Mouse (Mus musculus) thymus, postnatal 14 days (tissue): Measurements from ENCODE around the gene Syt1.

Experiments
- DNase-seq: peaks from one replicate; pipeline ENCODE4 v3.0.0; 2021

Gene Syt1

DNA sequence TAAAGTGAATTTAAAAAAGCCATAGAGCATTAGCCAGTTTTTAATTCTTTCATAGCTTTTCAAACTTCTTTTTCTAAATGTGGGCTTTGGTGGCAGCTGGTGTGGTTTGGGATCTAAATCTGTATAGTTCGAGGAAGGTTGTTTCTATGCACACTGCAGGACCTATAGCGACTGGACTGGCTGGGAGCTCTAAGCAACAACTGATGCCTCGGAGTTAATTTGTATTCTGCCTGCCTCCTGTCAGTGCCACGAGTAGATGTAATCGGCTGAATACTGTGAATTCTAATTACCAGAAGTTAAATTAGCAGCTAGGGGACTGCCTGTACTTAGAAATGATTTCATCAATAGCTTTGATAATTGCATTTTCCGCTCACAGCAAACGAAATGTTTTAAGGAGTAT is 374.7 kb downstream of the Syt1 start:
- DNase-seq = no peak

- DNase-seq = no peak
These were observed 375.2 kb downstream of the Syt1 start for GRCm38 (mm10) chr10:108635616-108636015.

DNA sequence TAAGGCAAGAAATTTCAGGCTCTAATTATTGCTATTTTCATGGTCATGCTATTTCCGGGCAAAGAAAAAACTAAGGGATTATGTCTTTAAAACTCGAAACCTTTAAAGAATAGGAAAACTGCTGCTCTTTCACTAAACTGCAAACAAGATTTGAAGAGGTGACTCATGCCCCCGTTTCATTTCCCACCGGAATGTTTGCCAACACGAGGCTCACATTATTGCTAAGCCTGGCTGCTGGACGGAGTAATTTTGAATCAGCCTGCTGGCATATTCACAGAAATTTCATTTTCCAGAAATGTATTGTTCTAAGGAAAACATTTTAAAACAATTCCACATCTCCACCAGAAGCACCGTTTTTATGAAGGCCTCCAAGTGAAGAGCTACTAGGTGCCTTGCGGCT is 379.9 kb downstream of the Syt1 start:
- no peak for DNase-seq

DNA sequence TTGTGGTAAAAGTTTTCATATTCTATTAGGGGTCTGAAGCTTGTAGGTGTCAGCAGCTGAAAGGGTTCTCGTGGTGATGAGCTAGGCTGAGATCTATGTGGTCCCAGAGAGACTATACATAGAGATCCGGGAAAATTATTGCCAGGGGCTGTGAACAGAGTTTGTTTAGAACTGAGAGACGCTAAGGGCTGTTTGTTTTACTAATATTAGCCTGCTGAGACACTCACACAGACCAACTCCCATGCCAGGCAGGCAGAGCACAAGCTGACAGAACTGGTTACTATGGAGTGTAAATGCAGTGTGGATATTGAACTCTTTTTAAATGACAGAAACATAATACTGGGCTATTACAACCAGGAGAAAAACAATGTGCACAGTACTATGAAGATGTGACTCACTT is 384.4 kb downstream of the Syt1 start:
- DNase-seq = no peak

- DNase-seq = no peak
These were observed 387.8 kb downstream of the Syt1 start for GRCm38 (mm10) chr10:108623002-108623401.

GRCm38 (mm10) chr10:108619861-108620260 is 390.9 kb downstream of the Syt1 start:
- DNase-seq = no peak

- no peak for DNase-seq
These were observed 391.6 kb downstream of the Syt1 start for GRCm38 (mm10) chr10:108619217-108619616.

DNA sequence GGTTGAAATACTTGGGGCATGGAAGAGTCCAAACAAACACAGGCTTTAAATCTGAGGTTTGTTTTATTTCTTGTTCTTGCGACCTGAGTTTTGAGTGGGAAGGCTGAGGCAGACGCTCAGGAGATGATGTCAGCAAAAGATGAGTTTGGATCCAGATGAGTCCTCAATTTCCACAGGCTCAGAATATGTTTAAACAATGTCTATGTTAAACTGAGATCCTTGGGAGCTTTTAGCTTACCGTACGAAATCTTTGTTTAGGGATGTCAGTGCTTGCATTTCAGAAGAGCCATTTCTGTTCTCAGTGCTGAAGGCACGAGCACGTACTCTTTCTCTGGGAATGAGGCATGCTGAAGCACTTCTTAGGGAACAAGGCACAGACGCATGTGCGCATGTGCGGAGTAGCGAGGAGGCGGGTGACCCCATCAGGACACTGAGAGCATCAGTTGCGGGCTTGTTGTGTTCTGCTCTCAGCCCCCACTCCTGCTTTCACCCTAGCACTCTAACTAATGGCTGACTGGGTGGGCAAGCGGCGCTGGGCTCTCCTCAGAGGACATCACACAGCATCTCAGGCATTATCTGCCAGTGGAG is 400.6 kb downstream of the Syt1 start:
- DNase-seq = no peak

DNA sequence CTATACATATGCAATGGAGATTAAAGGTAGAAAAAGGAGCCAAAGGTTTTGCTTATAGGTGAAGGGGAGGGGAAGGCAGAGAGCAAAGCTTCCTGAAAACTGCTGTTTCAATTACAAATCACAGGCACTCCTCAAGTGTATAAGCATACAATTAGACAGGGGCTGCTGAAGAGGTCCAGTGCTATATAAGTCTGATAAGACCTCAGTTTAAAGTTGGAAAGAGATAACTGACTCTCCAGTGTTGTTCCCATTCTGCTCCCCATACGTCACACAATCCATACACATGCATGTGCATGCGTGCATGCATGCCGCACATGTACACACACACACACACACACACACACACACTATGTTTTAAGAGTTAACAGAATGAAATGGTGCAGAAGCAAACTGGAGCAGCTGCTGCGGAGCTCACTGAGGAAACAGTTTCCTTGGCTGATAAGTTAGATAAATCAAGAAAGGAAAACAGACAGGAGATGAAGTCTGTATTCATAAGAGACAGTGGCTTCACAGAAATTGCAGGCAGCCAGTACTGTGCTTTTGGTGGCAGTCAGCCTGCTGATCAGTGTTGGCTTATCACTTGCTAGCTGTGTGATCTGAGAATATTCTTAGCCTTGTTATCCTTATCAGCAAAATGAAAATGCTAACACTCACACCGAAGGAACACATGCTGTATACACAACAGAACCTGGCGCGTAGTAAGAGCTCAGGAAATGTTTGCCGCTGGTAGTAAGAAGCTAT is 408.9 kb downstream of the Syt1 start:
- no peak for DNase-seq

DNA sequence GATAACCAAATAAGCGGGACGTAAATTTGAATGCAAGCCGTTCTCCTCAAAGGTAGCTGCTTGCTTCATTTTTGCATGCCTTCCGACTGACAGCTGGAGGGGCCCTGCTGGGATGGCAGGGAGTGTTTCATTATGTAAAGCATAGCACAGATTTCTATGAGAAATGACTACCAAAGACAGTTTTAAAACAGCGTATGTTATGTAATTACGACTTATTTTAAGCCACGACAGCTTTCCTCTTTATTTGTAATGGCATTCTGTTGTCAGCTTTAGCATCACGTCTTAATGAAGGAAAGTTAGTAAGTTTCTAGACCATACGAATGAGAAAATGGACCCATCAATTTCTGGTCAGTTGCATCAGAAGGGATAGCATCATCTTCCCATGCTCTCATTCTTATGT is 410.1 kb downstream of the Syt1 start:
- DNase-seq = no peak

DNA sequence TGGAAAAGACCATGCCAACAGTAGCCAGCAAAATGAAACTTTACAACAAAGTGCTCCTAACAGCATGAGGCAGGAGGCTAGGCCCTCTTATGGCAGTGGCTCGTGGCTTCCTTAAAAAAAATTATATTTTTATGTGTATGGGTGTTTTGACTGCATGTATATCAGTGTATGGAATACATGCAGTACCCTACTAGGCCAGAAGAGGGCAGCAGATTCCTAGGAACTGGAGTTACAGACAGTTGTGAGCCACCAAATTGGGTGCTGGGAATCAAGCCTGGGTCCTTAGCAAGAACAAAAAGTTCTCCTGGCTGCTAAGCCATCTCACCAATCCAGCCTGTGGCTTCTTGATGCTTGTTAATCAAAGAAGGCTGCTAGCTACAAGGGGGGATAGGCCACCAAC is 413.4 kb downstream of the Syt1 start:
- DNase-seq = no peak

DNA sequence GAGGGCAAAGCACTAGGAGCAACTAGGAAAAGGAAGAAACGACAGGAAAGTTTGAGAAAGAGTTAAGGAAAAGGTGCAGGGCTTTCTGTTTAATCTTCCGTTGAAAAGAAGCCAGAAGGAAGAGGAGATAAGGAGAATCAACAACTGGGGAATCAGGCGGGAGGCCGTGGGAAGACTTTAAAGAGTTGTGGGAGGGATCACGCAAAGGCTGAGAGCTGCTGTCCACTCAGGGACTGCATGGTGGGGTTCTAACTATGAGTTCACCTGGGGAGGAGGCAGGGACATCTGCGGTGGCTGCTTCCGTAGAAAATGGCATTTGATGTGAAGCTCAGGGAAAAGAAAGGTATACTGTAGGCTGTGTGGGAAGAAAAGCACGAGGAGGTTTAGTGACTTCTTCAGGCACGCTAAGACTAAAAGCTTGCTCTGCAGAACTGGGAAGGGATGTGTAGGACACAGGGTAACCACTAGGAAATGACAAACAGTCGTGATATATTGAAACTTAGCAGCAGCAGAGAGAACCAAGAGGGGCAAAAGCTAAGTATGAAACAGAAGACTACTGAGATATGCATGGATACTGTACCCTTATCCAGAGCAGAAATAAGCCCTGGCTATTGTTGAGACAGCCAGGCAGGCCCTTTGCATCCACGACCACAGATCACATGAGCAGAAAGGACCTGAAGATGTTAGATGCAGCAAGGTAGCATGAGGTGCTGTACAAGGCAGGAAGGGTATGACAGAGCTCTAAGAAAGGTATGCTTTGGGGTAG is 414.4 kb downstream of the Syt1 start:
- no peak for DNase-seq

DNA sequence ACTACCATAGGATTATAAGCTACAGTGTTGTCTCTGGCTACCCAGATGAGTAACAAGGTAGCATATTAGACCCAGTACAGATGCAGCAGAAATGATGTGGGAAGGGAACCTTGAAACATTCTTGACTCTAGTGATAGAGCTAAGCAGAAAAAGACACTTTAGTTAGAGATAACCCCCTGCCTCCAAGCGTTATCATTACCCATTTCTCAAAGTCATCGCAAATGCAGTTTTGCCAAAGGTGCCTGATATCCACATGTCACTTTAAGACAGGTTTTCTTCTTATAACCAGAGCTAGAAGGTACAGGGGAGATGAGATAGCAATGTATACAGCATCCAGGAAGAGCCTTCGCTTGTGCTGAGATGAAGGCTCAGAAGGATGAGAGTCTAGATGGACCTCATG is 421.4 kb downstream of the Syt1 start:
- DNase-seq = no peak

DNA sequence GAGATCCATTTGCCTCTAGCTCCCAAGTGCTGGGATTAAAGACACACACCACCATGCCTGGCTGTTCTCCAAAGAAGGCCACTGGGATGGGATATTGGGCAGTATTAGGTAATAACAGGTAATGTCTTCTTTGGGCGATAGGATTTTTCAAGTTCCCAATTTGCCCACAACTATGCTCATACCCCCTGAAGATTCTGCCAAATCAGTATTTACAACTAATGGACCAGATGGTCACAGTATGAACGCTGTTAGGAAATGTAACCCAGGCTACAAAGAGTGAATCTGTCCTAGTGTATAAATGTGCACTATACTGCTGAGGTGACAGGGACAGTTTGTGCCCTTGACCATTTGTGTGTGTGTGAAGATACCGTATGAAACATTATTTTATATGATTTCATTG is 421.9 kb downstream of the Syt1 start:
- no peak for DNase-seq

DNA sequence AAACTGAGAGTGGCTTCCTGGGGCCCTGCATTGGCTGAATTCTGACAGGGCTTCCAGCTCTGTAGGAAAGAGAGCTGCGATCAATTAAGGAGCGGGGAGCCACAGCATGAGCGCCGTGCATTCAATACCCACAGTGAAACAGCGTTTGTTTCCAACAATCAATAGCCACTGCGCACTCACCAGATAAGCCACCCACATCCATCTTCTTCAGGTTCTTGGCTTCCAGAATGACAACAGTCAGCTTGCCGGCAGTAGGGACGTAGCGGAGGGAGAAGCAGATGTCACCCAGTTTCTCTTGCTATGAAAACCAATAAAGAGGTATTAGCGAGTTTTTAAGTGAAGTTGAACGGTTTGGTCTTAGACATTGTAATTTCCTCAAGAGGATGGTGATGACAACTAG is 427.1 kb downstream of the Syt1 start:
- no peak for DNase-seq

GRCm38 (mm10) chr10:108582397-108582730 is 428.4 kb downstream of the Syt1 start:
- DNase-seq = no peak

DNA sequence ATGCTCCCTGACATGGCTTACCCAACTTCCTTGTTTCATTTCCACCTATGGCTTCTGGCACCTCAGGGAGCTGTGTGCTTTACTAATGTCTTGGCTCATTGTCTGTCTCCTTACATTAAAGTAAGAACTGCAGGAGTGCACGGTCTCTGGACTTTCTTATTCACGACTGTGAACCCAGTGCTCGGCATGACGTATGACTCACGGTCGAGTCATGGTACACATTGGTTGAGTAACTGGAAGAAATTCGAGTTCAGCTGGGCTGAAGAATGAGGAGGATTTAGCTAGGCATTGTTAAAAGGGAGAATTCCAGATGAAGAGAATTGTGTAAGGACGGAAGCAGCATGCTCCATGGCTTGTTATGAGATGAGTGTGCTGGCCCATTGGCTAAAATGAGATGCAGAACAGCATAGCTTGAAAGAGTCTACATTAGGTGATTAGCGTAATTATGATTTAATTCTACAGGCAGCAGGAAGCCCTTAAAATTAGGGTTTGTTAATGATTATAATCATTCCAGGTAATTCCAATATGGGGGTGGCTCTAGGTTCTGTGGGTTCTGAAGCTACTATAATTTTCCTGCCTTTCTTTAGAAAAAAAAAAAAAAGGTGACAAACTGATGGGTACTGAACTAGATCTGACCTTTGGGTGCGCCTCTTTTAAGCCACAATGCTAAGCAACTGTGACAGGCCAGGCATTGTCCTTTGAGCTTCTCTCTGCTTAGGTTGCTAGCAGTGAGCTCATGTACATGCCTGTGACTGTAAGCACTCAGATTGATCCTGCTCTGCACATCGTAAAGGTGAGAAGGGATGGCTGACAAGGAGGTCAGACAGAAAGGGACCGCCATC is 429.0 kb downstream of the Syt1 start:
- DNase-seq = no peak

- DNase-seq = no peak
These were observed 429.9 kb downstream of the Syt1 start for GRCm38 (mm10) chr10:108580786-108581420.

GRCm38 (mm10) chr10:108579396-108579795 is 431.4 kb downstream of the Syt1 start:
- DNase-seq = no peak

- no peak for DNase-seq
These were observed 433.2 kb downstream of the Syt1 start for GRCm38 (mm10) chr10:108577611-108578010.

GRCm38 (mm10) chr10:108572764-108573163 is 438.0 kb downstream of the Syt1 start:
- no peak for DNase-seq

DNA sequence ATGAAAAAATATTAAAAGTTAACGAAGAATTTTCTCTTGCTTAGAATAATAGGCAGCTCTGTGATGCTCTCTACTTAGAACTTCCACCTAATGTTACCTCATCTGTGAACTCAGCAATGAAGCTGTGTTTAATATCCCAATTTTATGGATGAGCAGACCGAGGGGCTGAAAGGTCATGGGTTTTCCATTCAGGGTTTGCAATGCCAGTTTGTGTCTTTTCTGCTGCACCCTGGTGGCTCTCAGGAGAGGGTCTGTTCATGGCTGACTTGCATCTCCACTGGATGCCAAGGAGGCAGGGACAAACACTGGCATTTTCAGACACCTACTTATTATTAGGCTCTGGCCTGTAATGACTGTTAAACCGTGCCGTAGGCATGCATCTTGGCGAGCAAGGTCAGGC is 439.7 kb downstream of the Syt1 start:
- DNase-seq = no peak

GRCm38 (mm10) chr10:108569568-108570139 is 441.1 kb downstream of the Syt1 start:
- no peak for DNase-seq
